8 mouse cellular contexts compared by ENCODE assay signal in the genomic region with DNA sequence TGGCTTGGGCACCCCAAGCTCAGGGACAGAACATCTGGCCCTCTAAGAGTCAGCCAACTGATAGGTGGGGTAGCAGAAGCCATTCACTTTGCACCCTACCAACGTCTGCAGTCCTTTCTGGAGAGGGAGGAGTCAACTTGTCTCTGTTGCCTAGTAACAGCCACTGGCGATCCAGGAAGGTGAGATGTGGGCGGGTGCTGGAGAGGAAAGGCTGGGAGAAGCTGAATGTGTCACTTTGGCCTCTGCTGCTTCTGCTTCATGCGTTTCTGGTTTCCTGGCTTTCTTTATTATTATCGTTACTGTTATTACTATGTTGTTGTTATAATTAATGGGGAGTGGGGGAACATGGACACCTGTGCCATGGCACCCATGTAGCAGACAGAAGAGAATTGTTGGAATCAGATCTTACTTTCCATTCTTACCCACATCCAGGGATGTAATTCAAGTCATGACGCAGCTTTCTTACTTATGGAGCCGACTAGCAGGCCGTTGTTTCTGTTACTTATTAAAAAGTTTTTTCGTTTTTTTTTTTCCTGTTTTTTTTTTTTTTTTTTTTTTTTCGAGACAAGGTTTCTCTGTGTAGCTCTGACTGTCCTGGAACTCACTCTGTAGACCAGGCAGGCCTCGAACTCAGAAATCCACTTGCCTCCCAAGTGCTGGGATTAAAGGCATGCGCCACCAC. TPM values are rescaled to one million over a fixed set of nuclear protein-coding genes. Genes with fewer than 3 reads are reported as not detected.
DNase-seq lines count a peak whose midpoint lies in the region; ATAC-seq lines count a peak whose summit lies in the region.

Gene Set, plus strand, starts transcription at position 156 of the 682 bp plus-strand sequence.

- no peaks in the 10 kb centered on the region; the same call in 1 of the 2 replicates for H3K4me1 ChIP-seq in intestine, embryonic 16.5 days (ENCODE audit: control insufficient read depth, insufficient read depth, low read length)

- 0 out of 2 replicates have a peak, but pooled peaks have one; percentile 18 for ATAC-seq in intestine, embryonic 16.5 days

- no peak within 1 kb of the TSS for H3K4me3 ChIP-seq in intestine, embryonic 16.5 days (ENCODE audit: low read length)
- no peak within 1 kb of the TSS for H3K4me3 ChIP-seq in macrophage (ENCODE audit: inconsistent target)

- WGBS in intestine, embryonic 16.5 days = 43% methylated on average over 12 of the region's 12 CpGs
- WGBS in macrophage (ENCODE audit: missing documents) = 59% methylated on average over 10 of the region's 12 CpGs

- H3K9me3 ChIP-seq in intestine, embryonic 16.5 days (ENCODE audit: control insufficient read depth, low read length) = no peaks in the 10 kb centered on the region

- peak; percentile 53 for DNase-seq in thymus, postnatal 0 days (ENCODE audit: low spot score)
- no peak for DNase-seq in thymus, adult 18-20 months
- DNase-seq in brain, adult 2 months (ENCODE audit: low read depth, low spot score) = peak; percentile 43
- DNase-seq in gastrocnemius, postnatal 36 days = no peak
- DNase-seq in urinary bladder, postnatal 4 days (ENCODE audit: low spot score in 2 of 2) = no peak
- DNase-seq in cerebellum, adult 9-10 months = no peak

- no peak within 1 kb of the TSS for H3K27ac ChIP-seq in intestine, embryonic 16.5 days (ENCODE audit: low read length)
- H3K27ac ChIP-seq in macrophage = no peak within 1 kb of the TSS

- H3K4me2 ChIP-seq in intestine, embryonic 16.5 days (ENCODE audit: low read depth, low read length) = no peak within 1 kb of the TSS

- no peaks in the 10 kb centered on the region for H3K36me3 ChIP-seq in intestine, embryonic 16.5 days (ENCODE audit: control insufficient read depth, insufficient read depth, low read length)
- H3K36me3 ChIP-seq in macrophage (ENCODE audit: inconsistent target) = no peaks in the 10 kb centered on the region

- intact Hi-C loops in gastrocnemius, postnatal 36 days (cut with DNase I) = no loop called here

- H3K79me2 ChIP-seq in macrophage (ENCODE audit: inconsistent target) = no peaks in the 10 kb centered on the region

- H3K9ac ChIP-seq in intestine, embryonic 16.5 days (ENCODE audit: low read depth, low read length) = no peak within 1 kb of the TSS

- no peaks in the 10 kb centered on the region for H3K27me3 ChIP-seq in intestine, embryonic 16.5 days (replicated peaks; ENCODE audit: control insufficient read depth, insufficient read depth, low read length)

RNA-seq across cellular contexts. Expression of gene Set, which starts in this region (rescaled TPM):
- polyA plus RNA-seq in thymus, postnatal 0 days (2015; fragmentation: Nextera tagmentation; extraction: Ambion mirVana) = 418 and 429 TPM in 2 replicates
- 10 to 100 TPM; 81.3 to 93.3 TPM for total RNA-seq in gastrocnemius, postnatal 36 days (2021)
- polyA plus RNA-seq in intestine, embryonic 16.5 days (2015; fragmentation: Nextera tagmentation; extraction: Ambion mirVana) = 329 and 361 TPM in 2 replicates
- 10 to 100 TPM in 24 of 26 experiments, 1 to 10 TPM in 2; 8.1 to 78.0 (median 28.9) TPM for total RNA-seq in macrophage (2018; cell fraction: chromatin; rRNA removed)
- total RNA-seq in macrophage (2018; cell fraction: cytosol; rRNA removed) = 100 to 1,000 TPM; 135 to 243 (median 176) TPM
- total RNA-seq in macrophage (2018; cell fraction: nucleus; rRNA removed) = 100 to 1,000 TPM in 8 of 26 experiments, 10 to 100 TPM in 18; 38.7 to 206 (median 80.9) TPM
- 142 to 388 TPM (median 281 TPM) in 3 replicates for polyA plus RNA-seq in macrophage (2018)

Comparison
In these comparisons a context has a peak if more than half of its experiments do, and no peak if none do; other contexts are left out.
1. DNase-seq: peak in thymus, postnatal 0 days (single experiment) and brain, adult 2 months (single experiment); none in thymus, adult 18-20 months (0 of 2), gastrocnemius, postnatal 36 days (0 of 2), urinary bladder, postnatal 4 days (0 of 2) and cerebellum, adult 9-10 months (single experiment).